Mouse (Mus musculus): ENCODE measurements around the gene Chst10.

DNA sequence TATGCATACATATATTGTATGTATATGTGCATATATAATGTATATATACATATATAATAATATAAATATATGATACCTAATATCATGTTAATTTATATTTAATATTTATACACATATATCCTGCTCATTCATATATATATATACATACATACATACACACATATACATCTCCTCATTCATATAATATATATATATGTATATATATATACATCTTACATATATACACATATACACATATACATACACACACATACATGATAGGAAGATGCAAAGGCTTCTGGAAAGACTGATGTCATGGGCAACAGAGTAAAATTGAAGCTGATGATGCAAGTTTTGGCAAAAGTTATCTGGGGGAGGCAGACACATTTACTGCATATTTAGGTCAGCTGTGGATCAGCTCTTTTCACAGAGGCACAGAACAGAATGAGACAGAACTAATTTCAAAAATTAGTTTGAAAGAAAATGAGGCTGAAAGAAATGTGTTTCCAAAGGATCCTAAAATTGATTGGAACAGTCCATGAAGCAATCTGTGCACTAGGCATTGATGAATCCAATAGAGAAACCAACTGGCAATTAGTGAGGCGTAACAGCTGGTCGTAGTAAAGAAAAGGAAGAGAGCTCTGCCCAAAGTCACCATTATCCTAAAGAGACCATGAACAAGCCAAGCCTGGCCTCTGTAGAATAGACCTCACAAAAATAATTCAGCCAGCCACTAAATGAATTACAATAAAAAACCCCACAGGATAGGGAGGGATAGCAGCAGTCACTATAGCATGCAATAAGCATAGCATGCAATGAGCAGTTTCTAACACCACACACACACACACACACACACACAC is 49.3 kb downstream of the Chst10 start:
- no peak for TF ChIP-seq CTCF (IDR thresholded peaks at IDR 0.05; ENCODE audit: low read depth, low read length)
- no peak for TF ChIP-seq POLR2A (IDR thresholded peaks at IDR 0.05; ENCODE audit: borderline replicate concordance, low read depth, low read length)

Measured in bone marrow macrophage, adult 2 months (primary cell).